Mouse (Mus musculus) neural tube, embryonic 15.5 days (tissue): ENCODE measurements around the gene Rasl10b. TPM values are rescaled to one million over a fixed set of nuclear protein-coding genes. Genes with fewer than 3 reads are reported as not detected.
A peak's percentile ranks its signal among the peaks of the same experiment; 100 is the strongest.

ENCODE experiments used
- ATAC-seq: fragments of 200-750 bp; cut with Nextera tagmentation; 2 replicates; pipeline ENCODE4 v1.8.0; 2017; ENCODE audit warnings: mild to moderate bottlenecking, moderate TSS enrichment, moderate library complexity; ENCODE audit not compliant: low FRiP score
- H3K27ac ChIP-seq: fragments of 300-500 bp; sonication (generic); replicated peaks from 2 replicates; pipeline ENCODE4 v1.5.1; 2015; ENCODE audit warnings: mild to moderate bottlenecking, inconsistent platforms
- H3K27me3 ChIP-seq: fragments of 300-500 bp; sonication (generic); replicated peaks from 2 replicates; pipeline ENCODE4 v1.6.1; 2015; ENCODE audit warnings: inconsistent platforms
- H3K36me3 ChIP-seq: fragments of 300-500 bp; sonication (generic); 2 replicates; pipeline ENCODE4 v1.6.1; 2015; ENCODE audit warnings: inconsistent platforms
- H3K4me1 ChIP-seq: fragments of 300-500 bp; sonication (generic); 2 replicates; pipeline ENCODE4 v1.6.1; 2015; ENCODE audit warnings: inconsistent platforms
- H3K4me2 ChIP-seq: fragments of 300-500 bp; sonication (generic); 2 replicates; pipeline ENCODE4 v1.6.1; 2015; ENCODE audit warnings: inconsistent platforms, mild to moderate bottlenecking, moderate library complexity
- H3K4me3 ChIP-seq: fragments of 300-500 bp; sonication (generic); replicated peaks from 2 replicates; pipeline ENCODE4 v1.5.1; 2015; ENCODE audit warnings: mild to moderate bottlenecking, inconsistent platforms
- H3K9ac ChIP-seq: fragments of 300-500 bp; sonication (generic); replicated peaks from 2 replicates; pipeline ENCODE4 v1.6.1; 2015; ENCODE audit warnings: mild to moderate bottlenecking, inconsistent platforms
- H3K9me3 ChIP-seq: fragments of 300-500 bp; sonication (generic); replicated peaks from 2 replicates; pipeline ENCODE4 v1.6.1; 2016; ENCODE audit warnings: inconsistent platforms
- WGBS: fragments of 180-500 bp; shearing (Covaris S2); methylation state at CpG from one replicate; pipeline ENCODE4 v1.1.7; 2015; ENCODE audit warnings: mixed read lengths; 5-methylcytosine and 5-hydroxymethylcytosine counted together
- polyA plus RNA-seq: library from polyadenylated mRNA; unstranded; fragments of >200 nt; fragmentation: Nextera tagmentation; extraction: Ambion mirVana; gene quantifications from 2 replicates; pipeline ENCODE4 v1.2.1, GENCODE M21; 2015

The Rasl10b gene
- polyA plus RNA-seq: 38.3 and 52.2 TPM in 2 replicates

GRCm38 (mm10) chr11:83409087-83409754, at the start of gene Rasl10b:
Rasl10b (plus strand) TSS chr11:83409137.
- H3K27ac ChIP-seq: peak within 1 kb of the TSS; percentile 76
- H3K9ac ChIP-seq: peak within 1 kb of the TSS; percentile 95
- WGBS: under 1% methylated on average over 13 of the region's 44 CpGs
- no peaks in the 10 kb centered on the region for H3K27me3 ChIP-seq
- peak within 1 kb of the TSS; percentile 92 for H3K4me2 ChIP-seq
- peak within 1 kb of the TSS; percentile 88 for H3K4me3 ChIP-seq
- H3K4me1 ChIP-seq: peaks cover 26% of the 10 kb centered on the region
- no peaks in the 10 kb centered on the region for H3K9me3 ChIP-seq
- peaks cover 3% of the 10 kb centered on the region; the same call in 1 of the 2 replicates for H3K36me3 ChIP-seq
- peak; percentile 89 for ATAC-seq

GRCm38 (mm10) chr11:83364656-83365055, 44.3 kb upstream of the Rasl10b start:
- Histone ChIP-seq H3K9me3 (no peaks in the 10 kb centered on the region), H3K4me3 (no peak overlapping the region), H3K27ac (no peak overlapping the region), H3K4me2 (no peak overlapping the region), H3K36me3 (peaks cover 41% of the 10 kb centered on the region), H3K9ac (no peak overlapping the region), H3K4me1 (no peaks in the 10 kb centered on the region), H3K27me3 (no peaks in the 10 kb centered on the region)
- no peak for ATAC-seq
- 89% methylated on average over 6 of the region's 6 CpGs for WGBS

- 84% methylated on average over 4 of the region's 4 CpGs for WGBS
- Histone ChIP-seq H3K9me3 (no peaks in the 10 kb centered on the region), H3K4me2 (no peak overlapping the region), H3K4me1 (no peaks in the 10 kb centered on the region), H3K27ac (no peak overlapping the region), H3K36me3 (peaks cover 64% of the 10 kb centered on the region), H3K4me3 (no peak overlapping the region), H3K27me3 (no peaks in the 10 kb centered on the region), H3K9ac (no peak overlapping the region)
- no peak for ATAC-seq
Observed at GRCm38 (mm10) chr11:83371267-83371666, 37.7 kb upstream of the Rasl10b start.

- H3K36me3 ChIP-seq: peaks cover 17% of the 10 kb centered on the region
- WGBS: 78% methylated on average over 7 of the region's 7 CpGs
- H3K27me3 ChIP-seq: no peaks in the 10 kb centered on the region
- H3K9me3 ChIP-seq: no peaks in the 10 kb centered on the region
- no peak overlapping the region for H3K9ac ChIP-seq
- no peak overlapping the region for H3K4me2 ChIP-seq
- H3K4me3 ChIP-seq: no peak overlapping the region
- H3K4me1 ChIP-seq: peaks cover 16% of the 10 kb centered on the region
- ATAC-seq: no peak
- H3K27ac ChIP-seq: no peak overlapping the region
Observed at GRCm38 (mm10) chr11:83379745-83380341, 29.1 kb upstream of the Rasl10b start.

- 28% methylated on average over 9 of the region's 9 CpGs for WGBS
- H3K36me3 ChIP-seq: peaks cover 3% of the 10 kb centered on the region
- no peak overlapping the region for H3K4me2 ChIP-seq
- H3K4me1 ChIP-seq: peaks cover 16% of the 10 kb centered on the region
- no peaks in the 10 kb centered on the region for H3K27me3 ChIP-seq
- H3K27ac ChIP-seq: no peak overlapping the region
- no peak for ATAC-seq
- no peaks in the 10 kb centered on the region for H3K9me3 ChIP-seq
- no peak overlapping the region for H3K9ac ChIP-seq
- no peak overlapping the region for H3K4me3 ChIP-seq
Observed at GRCm38 (mm10) chr11:83382876-83383531, 25.9 kb upstream of the Rasl10b start.

- ATAC-seq: no peak
- no peak overlapping the region for H3K4me3 ChIP-seq
- H3K27ac ChIP-seq: no peak overlapping the region
- no peaks in the 10 kb centered on the region; the same call in none of the 2 replicates for H3K36me3 ChIP-seq
- no peaks in the 10 kb centered on the region for H3K9me3 ChIP-seq
- H3K27me3 ChIP-seq: no peaks in the 10 kb centered on the region
- 40% methylated on average over 1 of the region's 1 CpGs for WGBS
- H3K4me1 ChIP-seq: peaks cover 16% of the 10 kb centered on the region
- no peak overlapping the region for H3K9ac ChIP-seq
- no peak overlapping the region for H3K4me2 ChIP-seq
Observed at GRCm38 (mm10) chr11:83383532-83383887, 25.4 kb upstream of the Rasl10b start.

GRCm38 (mm10) chr11:83393062-83393461, 15.9 kb upstream of the Rasl10b start:
- 0 out of 2 replicates have a peak, but pooled peaks cover 2% of the 10 kb centered on the region for H3K4me1 ChIP-seq
- no peak overlapping the region for H3K4me3 ChIP-seq
- H3K4me2 ChIP-seq: no peak overlapping the region
- no peak for ATAC-seq
- no peak overlapping the region for H3K27ac ChIP-seq
- 90% methylated on average over 4 of the region's 4 CpGs for WGBS
- H3K9ac ChIP-seq: no peak overlapping the region
- H3K9me3 ChIP-seq: no peaks in the 10 kb centered on the region
- H3K27me3 ChIP-seq: no peaks in the 10 kb centered on the region
- H3K36me3 ChIP-seq: peaks cover 47% of the 10 kb centered on the region

- H3K9me3 ChIP-seq: no peaks in the 10 kb centered on the region
- no peak overlapping the region for H3K27ac ChIP-seq
- no peaks in the 10 kb centered on the region for H3K27me3 ChIP-seq
- H3K36me3 ChIP-seq: peaks cover 54% of the 10 kb centered on the region
- no peak for ATAC-seq
- H3K4me1 ChIP-seq: 0 out of 2 replicates have a peak, but pooled peaks cover 2% of the 10 kb centered on the region
- no peak overlapping the region for H3K9ac ChIP-seq
- H3K4me2 ChIP-seq: no peak overlapping the region
- 25% methylated on average over 6 of the region's 6 CpGs for WGBS
- no peak overlapping the region for H3K4me3 ChIP-seq
Observed at GRCm38 (mm10) chr11:83394802-83395439, 14.0 kb upstream of the Rasl10b start.

GRCm38 (mm10) chr11:83397626-83398025, 11.3 kb upstream of the Rasl10b start:
- WGBS: 92% methylated on average over 7 of the region's 7 CpGs
- no peak overlapping the region for H3K27ac ChIP-seq
- H3K4me2 ChIP-seq: no peak overlapping the region
- ATAC-seq: no peak
- H3K27me3 ChIP-seq: no peaks in the 10 kb centered on the region
- H3K36me3 ChIP-seq: peaks cover 36% of the 10 kb centered on the region
- 0 out of 2 replicates have a peak, but pooled peaks cover 2% of the 10 kb centered on the region for H3K4me1 ChIP-seq
- no peak overlapping the region for H3K9ac ChIP-seq
- no peaks in the 10 kb centered on the region for H3K9me3 ChIP-seq
- H3K4me3 ChIP-seq: no peak overlapping the region

GRCm38 (mm10) chr11:83398724-83399123, 10.2 kb upstream of the Rasl10b start:
- 81% methylated on average over 5 of the region's 5 CpGs for WGBS
- no peak overlapping the region for H3K27ac ChIP-seq
- no peak overlapping the region for H3K4me3 ChIP-seq
- 0 out of 2 replicates have a peak, but pooled peaks cover 2% of the 10 kb centered on the region for H3K4me1 ChIP-seq
- H3K9ac ChIP-seq: no peak overlapping the region
- no peak for ATAC-seq
- H3K9me3 ChIP-seq: no peaks in the 10 kb centered on the region
- no peaks in the 10 kb centered on the region for H3K27me3 ChIP-seq
- peaks cover 34% of the 10 kb centered on the region for H3K36me3 ChIP-seq
- no peak overlapping the region for H3K4me2 ChIP-seq

GRCm38 (mm10) chr11:83403787-83404186, 5.2 kb upstream of the Rasl10b start:
- H3K27me3 ChIP-seq: no peaks in the 10 kb centered on the region
- H3K4me2 ChIP-seq: no peak overlapping the region
- H3K4me1 ChIP-seq: no peaks in the 10 kb centered on the region
- H3K9ac ChIP-seq: no peak overlapping the region
- no peak for ATAC-seq
- no peaks in the 10 kb centered on the region for H3K9me3 ChIP-seq
- no peak overlapping the region for H3K27ac ChIP-seq
- WGBS: 91% methylated on average over 7 of the region's 7 CpGs
- peaks cover 27% of the 10 kb centered on the region for H3K36me3 ChIP-seq
- H3K4me3 ChIP-seq: no peak overlapping the region
